Mouse (Mus musculus) ES-Bruce4 (cell line): Measurements from ENCODE around the gene Cyp2ab1. TPM values are rescaled to one million over a fixed set of nuclear protein-coding genes. Genes with fewer than 3 reads are reported as not detected.

Experiments used
- H3K27ac ChIP-seq: 2 replicates; pipeline ENCODE4 v1.5.1; 2012; ENCODE audit warnings: low read length, inconsistent platforms; ENCODE audit not compliant: insufficient read depth
- H3K27me3 ChIP-seq: 2 replicates; pipeline ENCODE4 v1.6.1; 2012; ENCODE audit warnings: mild to moderate bottlenecking, low read length, inconsistent platforms; ENCODE audit not compliant: control insufficient read depth, poor library complexity, insufficient read depth, severe bottlenecking
- H3K36me3 ChIP-seq: 2 replicates; pipeline ENCODE4 v1.6.1; 2012; ENCODE audit warnings: inconsistent platforms, mild to moderate bottlenecking, low read length, moderate library complexity; ENCODE audit not compliant: control insufficient read depth, poor library complexity, insufficient read depth, severe bottlenecking
- H3K4me1 ChIP-seq: one replicate; pipeline ENCODE4 v1.8.1; 2011; ENCODE audit warnings: low read length; ENCODE audit not compliant: control insufficient read depth, insufficient read depth
- H3K4me3 ChIP-seq: 2 replicates; pipeline ENCODE4 v1.5.1; 2011; ENCODE audit warnings: low read depth, mild to moderate bottlenecking, low read length
- H3K9ac ChIP-seq: 2 replicates; pipeline ENCODE4 v1.6.1; 2012; ENCODE audit warnings: low read depth, mild to moderate bottlenecking, inconsistent platforms; ENCODE audit not compliant: poor library complexity, severe bottlenecking
- H3K9me3 ChIP-seq: replicated peaks from 2 replicates; pipeline ENCODE4 v1.6.1; 2012; ENCODE audit warnings: mild to moderate bottlenecking, low read length, inconsistent platforms; ENCODE audit not compliant: control insufficient read depth, poor library complexity, insufficient read depth, severe bottlenecking
- CTCF ChIP-seq: IDR thresholded peaks from one replicate; pipeline ENCODE4 v1.8.1; 2011; ENCODE audit warnings: low read depth, low read length
- EP300 ChIP-seq: IDR thresholded peaks from 2 replicates; pipeline ENCODE4 v1.6.1; 2011; ENCODE audit warnings: low read depth, low read length; ENCODE audit not compliant: insufficient read depth
- POLR2A ChIP-seq: IDR thresholded peaks from one replicate; pipeline ENCODE4 v1.8.1; 2011; ENCODE audit warnings: low read length; ENCODE audit not compliant: insufficient read depth
- polyA plus RNA-seq: library from polyadenylated mRNA; stranded (reverse); fragments of >200 nt; gene quantifications from 2 replicates; pipeline ENCODE4 v1.2.4, GENCODE M21; 2011; ENCODE audit warnings: low read depth; ENCODE audit not compliant: missing spikeins, insufficient read depth, insufficient read length

Gene Cyp2ab1
- polyA plus RNA-seq, 1 experiment = not detected

GRCm38 (mm10) chr16:20301770-20302649 is 23.2 kb downstream of the Cyp2ab1 start, which contains the start of gene Parl:
TSS of gene Parl (minus strand) at chr16:20302387.
- peak within 1 kb of the TSS; percentile 21; the same call in 1 of the 2 replicates for H3K27ac ChIP-seq
- H3K4me3 ChIP-seq = peak within 1 kb of the TSS; percentile 83
- H3K36me3 ChIP-seq = peaks cover 14% of the 10 kb centered on the region
- peak within 1 kb of the TSS; percentile 93 for H3K9ac ChIP-seq
- no peaks in the 10 kb centered on the region for H3K9me3 ChIP-seq
- no peaks in the 10 kb centered on the region for H3K4me1 ChIP-seq
- TF ChIP-seq CTCF (peak; percentile 86), POLR2A (no peak)
- H3K27me3 ChIP-seq = no peaks in the 10 kb centered on the region

- 0 out of 2 replicates have a peak overlapping the region, but pooled peaks have one; percentile 51 for H3K9ac ChIP-seq
- H3K36me3 ChIP-seq = peaks cover 31% of the 10 kb centered on the region
- no peaks in the 10 kb centered on the region for H3K9me3 ChIP-seq
- H3K27me3 ChIP-seq = no peaks in the 10 kb centered on the region
- TF ChIP-seq CTCF (no peak), EP300 (no peak), POLR2A (no peak)
- H3K4me3 ChIP-seq = no peak overlapping the region
- no peaks in the 10 kb centered on the region for H3K4me1 ChIP-seq
- no peak overlapping the region for H3K27ac ChIP-seq
These were observed 25.1 kb downstream of the Cyp2ab1 start for GRCm38 (mm10) chr16:20300076-20300475.

GRCm38 (mm10) chr16:20280238-20280637 is 45.0 kb downstream of the Cyp2ab1 start:
- Histone ChIP-seq H3K4me3 (no peak overlapping the region), H3K27me3 (no peaks in the 10 kb centered on the region), H3K36me3 (peaks cover 42% of the 10 kb centered on the region), H3K9me3 (no peaks in the 10 kb centered on the region), H3K4me1 (no peaks in the 10 kb centered on the region), H3K27ac (no peak overlapping the region), H3K9ac (no peak overlapping the region)
- no peak for TF ChIP-seq EP300
- TF ChIP-seq POLR2A = no peak
- no peak for TF ChIP-seq CTCF

- TF ChIP-seq CTCF (no peak), POLR2A (no peak), EP300 (no peak)
- Histone ChIP-seq H3K27me3 (no peaks in the 10 kb centered on the region), H3K4me1 (no peaks in the 10 kb centered on the region), H3K4me3 (no peak overlapping the region), H3K9me3 (no peaks in the 10 kb centered on the region), H3K27ac (no peak overlapping the region), H3K36me3 (peaks cover 40% of the 10 kb centered on the region), H3K9ac (no peak overlapping the region)
These were observed 45.8 kb downstream of the Cyp2ab1 start for GRCm38 (mm10) chr16:20279395-20279794.

- no peak overlapping the region for H3K4me3 ChIP-seq
- no peaks in the 10 kb centered on the region for H3K9me3 ChIP-seq
- TF ChIP-seq POLR2A = no peak
- no peak for TF ChIP-seq EP300
- TF ChIP-seq CTCF = no peak
- no peak overlapping the region for H3K9ac ChIP-seq
- H3K36me3 ChIP-seq = no peaks in the 10 kb centered on the region
- H3K27me3 ChIP-seq = no peaks in the 10 kb centered on the region
- H3K27ac ChIP-seq = no peak overlapping the region
- no peaks in the 10 kb centered on the region for H3K4me1 ChIP-seq
These were observed 52.2 kb downstream of the Cyp2ab1 start for GRCm38 (mm10) chr16:20272994-20273393.

- Histone ChIP-seq H3K27me3 (no peaks in the 10 kb centered on the region), H3K27ac (no peak overlapping the region), H3K9me3 (no peaks in the 10 kb centered on the region), H3K36me3 (no peaks in the 10 kb centered on the region), H3K9ac (no peak overlapping the region), H3K4me3 (no peak overlapping the region), H3K4me1 (no peaks in the 10 kb centered on the region)
- TF ChIP-seq EP300 (no peak), POLR2A (no peak), CTCF (no peak)
These were observed 53.9 kb downstream of the Cyp2ab1 start for GRCm38 (mm10) chr16:20271339-20271738.
